Mouse (Mus musculus): ENCODE measurements around the gene Gopc.

Gene Gopc

GRCm38 (mm10) chr10:52405160-52405559 is 23.2 kb upstream of the Gopc start:
- TF ChIP-seq GATA4 (IDR thresholded peaks at IDR 0.05; ENCODE audit: insufficient replicate concordance, low read length), result no peak

- TF ChIP-seq GATA4 (IDR thresholded peaks at IDR 0.05; ENCODE audit: insufficient replicate concordance, low read length), result no peak
Measured at GRCm38 (mm10) chr10:52399722-52400121, 17.8 kb upstream of the Gopc start.

- no peak for TF ChIP-seq GATA4 (IDR thresholded peaks at IDR 0.05; ENCODE audit: insufficient replicate concordance, low read length)
Measured at GRCm38 (mm10) chr10:52398715-52399114, 16.8 kb upstream of the Gopc start.

- no peak for TF ChIP-seq GATA4 (IDR thresholded peaks at IDR 0.05; ENCODE audit: insufficient replicate concordance, low read length)
Measured at GRCm38 (mm10) chr10:52396647-52397046, 14.7 kb upstream of the Gopc start.

GRCm38 (mm10) chr10:52391208-52391607 is 9.3 kb upstream of the Gopc start:
- TF ChIP-seq GATA4 (IDR thresholded peaks at IDR 0.05; ENCODE audit: insufficient replicate concordance, low read length), result no peak

GRCm38 (mm10) chr10:52389438-52389837 is 7.5 kb upstream of the Gopc start:
- no peak for TF ChIP-seq GATA4 (IDR thresholded peaks at IDR 0.05; ENCODE audit: insufficient replicate concordance, low read length)

- no peak for TF ChIP-seq GATA4 (IDR thresholded peaks at IDR 0.05; ENCODE audit: insufficient replicate concordance, low read length)
Measured at GRCm38 (mm10) chr10:52388922-52389430, 7.1 kb upstream of the Gopc start, which contains the start of gene Nepn. Gene Nepn (plus strand): TSS chr10:52388972.

- TF ChIP-seq GATA4 (IDR thresholded peaks at IDR 0.05; ENCODE audit: insufficient replicate concordance, low read length), result no peak
Measured at GRCm38 (mm10) chr10:52387192-52387591, 5.3 kb upstream of the Gopc start.

GRCm38 (mm10) chr10:52384823-52385610 is 3.1 kb upstream of the Gopc start:
- no peak for TF ChIP-seq GATA4 (IDR thresholded peaks at IDR 0.05; ENCODE audit: insufficient replicate concordance, low read length)

- no peak for TF ChIP-seq GATA4 (IDR thresholded peaks at IDR 0.05; ENCODE audit: insufficient replicate concordance, low read length)
Measured at GRCm38 (mm10) chr10:52383522-52383921, 1.6 kb upstream of the Gopc start.

- no peak for TF ChIP-seq GATA4 (IDR thresholded peaks at IDR 0.05; ENCODE audit: insufficient replicate concordance, low read length)
Measured at GRCm38 (mm10) chr10:52383022-52383421, 1.1 kb upstream of the Gopc start.

GRCm38 (mm10) chr10:52381321-52381801 is 563 bp downstream of the Gopc start:
- TF ChIP-seq GATA4 (IDR thresholded peaks at IDR 0.05; ENCODE audit: insufficient replicate concordance, low read length), result no peak

- no peak for TF ChIP-seq GATA4 (IDR thresholded peaks at IDR 0.05; ENCODE audit: insufficient replicate concordance, low read length)
Measured at GRCm38 (mm10) chr10:52377813-52378212, 4.1 kb downstream of the Gopc start.

GRCm38 (mm10) chr10:52376422-52376821 is 5.5 kb downstream of the Gopc start:
- no peak for TF ChIP-seq GATA4 (IDR thresholded peaks at IDR 0.05; ENCODE audit: insufficient replicate concordance, low read length)

- no peak for TF ChIP-seq GATA4 (IDR thresholded peaks at IDR 0.05; ENCODE audit: insufficient replicate concordance, low read length)
Measured at GRCm38 (mm10) chr10:52374651-52375050, 7.3 kb downstream of the Gopc start.

- TF ChIP-seq GATA4 (IDR thresholded peaks at IDR 0.05; ENCODE audit: insufficient replicate concordance, low read length), result no peak
Measured at GRCm38 (mm10) chr10:52373834-52374233, 8.1 kb downstream of the Gopc start.

All from liver, adult (tissue).